ENCODE assay signal across 28 mouse cellular contexts in the genomic region with DNA sequence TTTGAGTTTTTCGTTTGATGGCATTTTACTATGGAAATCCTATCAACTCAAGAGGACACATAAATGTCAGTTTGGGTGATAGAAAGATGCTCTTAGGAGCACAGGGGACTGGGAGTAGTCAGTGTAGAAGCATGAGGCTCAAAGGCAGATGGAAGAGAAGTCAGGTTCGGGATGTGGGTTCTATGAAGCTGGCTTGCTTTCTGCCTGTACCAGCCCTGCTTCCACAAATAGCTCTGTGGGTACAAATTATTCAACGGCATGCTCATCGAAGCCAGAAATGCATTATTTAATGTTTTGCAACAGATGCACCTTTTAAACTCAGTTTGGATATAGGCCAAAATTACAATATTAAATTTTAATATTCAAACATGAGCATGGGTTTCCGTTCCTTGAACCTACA.
"Had no signal": no experiment of that assay in that cellular context is flagged by ENCODE, and none has a peak within 500 bp of the region (broad histone marks: within the 10 kb centered on the region; RNA-seq: fewer than 3 reads in every experiment).

No protein-coding gene starts in this region.

- H3K9me3 ChIP-seq: heart, embryonic 10.5 days; heart, embryonic 12.5 days; hindbrain, embryonic 10.5 days; hindbrain, embryonic 12.5 days; intestine, embryonic 15.5 days; kidney, embryonic 15.5 days; limb, embryonic 10.5 days; limb, embryonic 12.5 days; liver, embryonic 13.5 days; liver, embryonic 15.5 days had no signal

- H3K36me3 ChIP-seq: heart, embryonic 10.5 days; heart, embryonic 12.5 days; hindbrain, embryonic 10.5 days; hindbrain, embryonic 12.5 days; intestine, embryonic 15.5 days; kidney, embryonic 15.5 days; limb, embryonic 10.5 days; limb, embryonic 12.5 days; liver, embryonic 13.5 days; liver, embryonic 15.5 days had no signal

- H3K4me3 ChIP-seq: gastrocnemius, adult 2 months; heart, embryonic 10.5 days; heart, embryonic 12.5 days; hindbrain, embryonic 10.5 days; hindbrain, embryonic 12.5 days; intestine, embryonic 15.5 days; kidney, embryonic 15.5 days; left cerebral cortex, adult 2 months; limb, embryonic 10.5 days; limb, embryonic 12.5 days; liver, embryonic 13.5 days; liver, embryonic 15.5 days had no signal

- H3K27me3 ChIP-seq: heart, embryonic 12.5 days; hindbrain, embryonic 12.5 days; intestine, embryonic 15.5 days; kidney, embryonic 15.5 days; limb, embryonic 12.5 days; liver, embryonic 13.5 days; liver, embryonic 15.5 days had no signal

- H3K27ac ChIP-seq: gastrocnemius, adult 2 months; heart, embryonic 10.5 days; hindbrain, embryonic 10.5 days; hindbrain, embryonic 12.5 days; hindbrain, embryonic 14.5 days; intestine, embryonic 15.5 days; kidney, embryonic 15.5 days; kidney, postnatal 0 days; left cerebral cortex, adult 2 months; limb, embryonic 10.5 days; limb, embryonic 12.5 days; liver, embryonic 13.5 days; liver, embryonic 15.5 days had no signal

- H3K9ac ChIP-seq: heart, embryonic 12.5 days; hindbrain, embryonic 12.5 days; hindbrain, embryonic 14.5 days; intestine, embryonic 15.5 days; kidney, embryonic 15.5 days; limb, embryonic 12.5 days; liver, embryonic 13.5 days; liver, embryonic 15.5 days; liver, postnatal 0 days had no signal

- H3K4me2 ChIP-seq: heart, embryonic 12.5 days; hindbrain, embryonic 12.5 days; hindbrain, embryonic 14.5 days; intestine, embryonic 15.5 days; kidney, embryonic 15.5 days; limb, embryonic 12.5 days; liver, embryonic 11.5 days; liver, embryonic 13.5 days; liver, embryonic 15.5 days had no signal

- DNase-seq: gastrocnemius, adult 2 months; gastrocnemius, postnatal 10 days; gastrocnemius, postnatal 25 days; heart, postnatal 10 days; heart, postnatal 4 days; kidney, adult 11 months; kidney, adult 2 months; kidney, adult 9 months; kidney, postnatal 14 days; kidney, postnatal 4 days; liver; liver, embryonic 13.5 days; liver, postnatal 0 days had no signal

- ATAC-seq: hindbrain, embryonic 16.5 days; inflammation-experienced regulatory T-cells, adult 6 months; intestine, embryonic 15.5 days; liver, postnatal 0 days had no signal

- H3K4me1 ChIP-seq: heart, embryonic 10.5 days; heart, embryonic 12.5 days; hindbrain, embryonic 10.5 days; hindbrain, embryonic 12.5 days; intestine, embryonic 15.5 days; limb, embryonic 10.5 days; limb, embryonic 12.5 days; liver, embryonic 13.5 days; liver, embryonic 15.5 days had no signal
